Mouse (Mus musculus): ENCODE results near the gene P4ha1.

DNA sequence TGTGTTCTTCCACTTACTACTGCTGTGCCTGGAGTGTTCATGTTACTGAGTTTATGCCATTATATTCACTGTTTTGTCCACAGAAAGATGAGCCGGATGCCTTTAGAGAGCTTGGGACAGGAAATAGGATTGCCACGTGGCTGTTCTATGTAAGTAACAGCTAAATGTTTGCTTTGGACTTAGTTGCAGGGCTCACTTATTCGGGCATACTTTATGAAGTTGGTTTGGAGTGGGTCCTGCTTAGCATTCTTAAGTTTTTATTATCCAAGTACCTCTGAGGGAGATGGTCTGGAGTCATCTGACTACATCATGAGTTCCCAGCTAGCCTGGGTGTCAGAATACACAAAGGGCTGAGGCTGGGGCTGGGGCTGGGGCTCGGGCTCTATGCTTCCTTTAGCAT, 44.1 kb downstream of the P4ha1 start:
- TF ChIP-seq CTCF (IDR thresholded peaks at IDR 0.05; ENCODE audit: low read depth, low read length) (no peak), EP300 (IDR thresholded peaks at IDR 0.05; ENCODE audit: insufficient read depth, low read depth, low read length) (no peak)
